Mouse (Mus musculus): ENCODE data around the gene Atat1. TPM values are rescaled to one million over a fixed set of nuclear protein-coding genes. Genes with fewer than 3 reads are reported as not detected.
A peak's percentile ranks its signal among the peaks of the same experiment; 100 is the strongest.

The Atat1 gene
- polyA plus RNA-seq, 1 experiment from 2014 or later: 434 TPM

DNA sequence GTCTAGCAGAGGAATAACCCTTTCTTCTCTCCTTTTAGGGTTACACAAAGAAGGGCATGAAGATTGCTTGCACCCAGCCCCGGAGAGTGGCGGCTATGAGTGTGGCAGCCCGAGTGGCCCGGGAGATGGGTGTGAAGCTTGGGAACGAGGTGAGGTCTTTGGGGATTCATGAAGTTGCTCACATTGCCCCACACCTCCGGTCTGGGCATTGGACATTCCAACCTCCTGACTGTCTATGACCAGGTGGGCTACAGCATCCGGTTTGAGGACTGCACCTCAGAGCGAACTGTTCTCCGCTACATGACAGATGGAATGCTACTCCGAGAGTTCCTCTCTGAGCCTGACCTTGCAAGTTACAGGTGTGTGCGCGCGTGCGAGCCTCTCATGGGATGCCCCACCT, 26.1 kb downstream of the Atat1 start:
- Histone ChIP-seq H3K4me1 (replicated peaks) (peaks cover 17% of the 10 kb centered on the region), H3K4me3 (no peak overlapping the region), H3K4me2 (no peak overlapping the region), H3K9me3 (no peaks in the 10 kb centered on the region), H3K27ac (no peak overlapping the region), H3K9ac (no peak overlapping the region), H3K36me3 (peaks cover 72% of the 10 kb centered on the region), H3K27me3 (no peaks in the 10 kb centered on the region)
- ATAC-seq (ENCODE audit: low FRiP score): no peak
- WGBS: 96% methylated on average over 14 of the region's 14 CpGs

DNA sequence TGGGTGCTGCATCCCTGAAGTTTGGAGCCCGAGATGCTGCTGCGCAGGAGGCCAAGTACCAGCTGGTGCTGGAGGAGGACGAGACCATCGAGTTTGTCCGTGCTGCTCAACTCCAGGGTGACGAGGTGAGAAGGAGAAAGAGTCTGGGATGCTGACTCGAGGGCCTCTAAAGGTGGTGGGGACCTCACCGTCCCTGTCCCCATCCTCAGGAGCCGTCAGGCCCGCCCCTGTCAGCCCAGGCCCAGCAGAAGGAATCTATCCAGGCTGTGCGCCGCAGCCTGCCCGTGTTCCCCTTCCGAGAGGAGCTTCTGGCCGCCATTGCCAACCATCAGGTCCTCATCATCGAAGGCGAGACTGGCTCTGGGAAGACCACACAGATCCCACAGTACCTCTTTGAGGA, 27.0 kb downstream of the Atat1 start:
- Histone ChIP-seq H3K4me3 (no peak overlapping the region), H3K4me1 (replicated peaks) (peaks cover 17% of the 10 kb centered on the region), H3K9me3 (no peaks in the 10 kb centered on the region), H3K27me3 (no peaks in the 10 kb centered on the region), H3K27ac (no peak overlapping the region), H3K4me2 (no peak overlapping the region), H3K9ac (no peak overlapping the region), H3K36me3 (peaks cover 64% of the 10 kb centered on the region)
- WGBS: 91% methylated on average over 17 of the region's 17 CpGs
- no peak for ATAC-seq (ENCODE audit: low FRiP score)

DNA sequence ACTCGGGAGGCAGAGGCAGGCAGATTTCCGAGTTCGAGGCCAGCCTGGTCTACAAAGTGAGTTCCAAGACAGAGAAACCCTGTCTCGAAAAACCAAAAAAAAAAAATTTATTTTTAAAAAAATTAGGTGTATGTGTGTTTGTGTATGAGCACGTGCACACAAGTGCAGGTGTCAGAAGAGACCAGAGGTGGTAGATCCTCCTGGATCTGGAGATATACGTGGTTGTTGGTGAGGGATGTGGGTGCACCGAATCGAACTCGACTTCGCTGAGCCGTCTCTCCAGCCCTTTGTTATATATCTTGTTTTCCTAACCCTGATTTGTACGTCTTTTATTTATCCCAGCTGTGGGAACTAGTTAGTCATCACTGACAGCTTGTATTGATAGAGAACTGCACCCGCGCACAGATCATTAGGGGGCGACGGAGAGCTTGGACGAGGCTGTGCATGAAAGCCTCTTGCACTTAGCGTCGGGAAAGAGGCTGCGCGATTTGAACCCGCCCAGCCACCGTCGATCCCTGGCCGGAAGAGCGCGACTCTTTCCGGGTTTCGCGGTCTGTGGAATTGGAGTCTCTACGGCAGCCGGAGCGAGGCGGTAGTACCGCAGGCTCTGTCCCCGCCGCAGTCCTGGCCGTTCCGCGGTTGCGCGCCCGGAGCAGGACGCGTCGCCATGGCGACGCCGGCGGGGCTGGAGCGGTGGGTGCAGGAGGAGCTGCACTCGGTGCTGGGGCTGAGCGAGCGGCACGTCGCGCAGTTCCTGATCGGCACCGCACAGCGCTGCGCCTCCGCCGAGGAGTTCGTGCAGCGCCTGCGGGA, 30.4 kb downstream of the Atat1 start, which contains the start of gene Dhx16:
Gene Dhx16, plus strand, starts transcription at position 575 of the 813 bp plus-strand sequence.
- peak; percentile 93 for ATAC-seq (ENCODE audit: low FRiP score)
- 5% methylated on average over 66 of the region's 66 CpGs for whole genome bisulfite sequencing
- H3K36me3 ChIP-seq: peaks cover 48% of the 10 kb centered on the region

DNA sequence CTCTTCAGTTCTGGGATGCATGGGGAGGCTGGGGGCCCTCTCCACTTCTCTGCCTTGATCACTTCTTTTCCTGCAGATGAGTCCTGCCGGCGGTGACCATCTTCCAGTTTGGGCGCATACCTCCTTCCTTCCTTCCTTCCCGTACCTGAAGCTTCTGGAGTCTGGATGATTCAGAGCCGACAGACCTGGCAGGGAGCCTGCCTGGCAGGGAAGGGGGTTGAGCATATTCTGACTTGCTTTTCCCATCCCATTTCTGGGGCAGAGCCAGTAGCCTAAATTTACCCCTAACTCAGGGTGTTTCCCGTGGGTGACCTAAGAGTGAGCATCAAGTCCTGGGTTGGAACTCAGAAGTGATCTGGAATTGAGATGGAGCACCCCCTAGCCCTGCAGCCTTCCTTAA, 35.2 kb downstream of the Atat1 start:
- H3K36me3 ChIP-seq: peaks cover 39% of the 10 kb centered on the region
- H3K4me2 ChIP-seq: no peak overlapping the region
- no peaks in the 10 kb centered on the region for H3K27me3 ChIP-seq
- H3K4me1 ChIP-seq (replicated peaks): peaks cover 48% of the 10 kb centered on the region
- ATAC-seq (ENCODE audit: low FRiP score): no peak
- H3K4me3 ChIP-seq: no peak overlapping the region
- WGBS: 92% methylated on average over 6 of the region's 6 CpGs
- no peak overlapping the region for H3K27ac ChIP-seq
- no peaks in the 10 kb centered on the region for H3K9me3 ChIP-seq
- no peak overlapping the region for H3K9ac ChIP-seq

More for the DNA sequence above, 30.4 kb downstream of the Atat1 start, which contains the start of gene Dhx16:
- H3K27me3 ChIP-seq: no peaks in the 10 kb centered on the region
- H3K4me3 ChIP-seq: peak within 1 kb of the TSS; percentile 94
- H3K27ac ChIP-seq: peak within 1 kb of the TSS; percentile 84
- peak within 1 kb of the TSS; percentile 94 for H3K9ac ChIP-seq
- H3K4me1 ChIP-seq (replicated peaks): peaks cover 19% of the 10 kb centered on the region
- H3K9me3 ChIP-seq: no peaks in the 10 kb centered on the region
- peak within 1 kb of the TSS; percentile 86 for H3K4me2 ChIP-seq

DNA sequence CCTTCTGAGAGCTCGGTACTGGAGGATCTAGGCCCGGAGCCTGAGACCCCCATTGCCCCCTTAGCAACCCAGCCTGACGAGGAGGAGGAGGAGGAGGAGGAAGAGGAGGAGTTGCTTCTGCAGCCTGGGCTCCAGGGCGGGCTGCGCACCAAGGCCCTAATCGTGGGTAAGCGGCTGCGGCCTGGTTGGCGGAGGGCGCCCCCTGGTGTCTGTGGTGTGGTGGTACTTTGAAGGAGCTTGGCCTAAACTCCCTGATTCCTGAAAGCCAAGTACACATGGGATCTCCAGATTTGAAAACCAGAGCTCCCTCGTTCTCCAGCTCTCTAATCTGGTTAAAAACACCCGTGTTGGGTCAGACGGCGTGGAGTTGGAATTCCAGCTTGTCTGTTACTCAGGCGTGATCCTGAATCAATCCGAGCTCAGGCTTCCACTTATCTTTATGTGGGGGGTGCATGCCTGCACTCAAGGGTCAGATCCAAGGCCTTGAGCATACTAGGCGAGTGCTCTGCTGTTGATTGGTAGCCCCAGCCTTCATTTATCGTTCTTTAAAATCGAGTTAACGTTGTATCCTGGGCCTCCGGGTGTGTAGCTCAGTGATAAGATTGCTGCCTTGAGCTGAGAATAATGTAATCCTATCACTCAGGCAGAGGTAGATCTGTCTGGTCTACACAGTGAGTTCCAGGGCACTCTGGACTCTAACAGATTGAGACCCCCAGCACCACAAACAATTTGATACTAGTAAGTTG, 35.9 kb downstream of the Atat1 start:
- no peak overlapping the region for H3K27ac ChIP-seq
- ATAC-seq (ENCODE audit: low FRiP score): peak; percentile 28; the same call in 1 of the 2 replicates

DNA sequence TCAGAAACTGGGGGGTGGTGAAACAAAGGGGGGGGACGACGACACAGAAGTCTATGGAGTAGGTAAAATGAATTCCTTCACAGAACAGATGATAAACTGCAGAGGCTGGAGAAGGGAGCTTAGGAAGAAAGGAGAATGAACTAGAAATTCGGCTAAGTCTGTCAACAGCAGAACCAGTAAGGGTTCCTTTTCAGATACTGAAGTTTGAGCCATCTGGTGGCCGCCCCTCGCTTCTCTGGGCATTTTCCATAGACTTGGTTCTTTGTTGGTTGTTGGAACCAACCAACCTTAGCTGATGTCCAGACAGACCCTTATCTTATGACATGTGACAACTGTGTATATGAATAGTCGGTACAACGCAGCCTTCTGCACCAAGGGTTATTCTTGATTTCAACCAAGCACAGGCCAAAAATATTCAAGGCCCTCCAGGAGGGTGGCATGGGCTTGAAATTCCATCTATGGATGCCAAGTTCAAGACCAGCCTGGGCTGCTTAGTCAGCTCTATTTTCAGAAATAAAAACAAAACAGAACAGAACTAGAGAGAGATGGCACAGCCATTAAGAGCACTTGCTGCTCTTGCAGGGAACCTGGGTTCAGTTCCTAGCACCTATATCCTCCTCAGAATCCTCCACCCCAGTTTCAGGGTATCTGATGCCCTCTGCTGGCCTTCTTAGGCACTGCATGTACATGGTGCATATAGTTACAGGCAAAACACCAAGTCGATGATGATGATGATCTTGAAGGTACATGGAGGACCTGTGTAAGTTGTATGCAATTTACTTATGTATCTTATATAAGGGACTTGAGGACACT, 38.8 kb downstream of the Atat1 start:
- no peaks in the 10 kb centered on the region for H3K9me3 ChIP-seq
- H3K4me2 ChIP-seq: peak overlapping the region; percentile 100
- H3K4me3 ChIP-seq: peak overlapping the region; percentile 67
- WGBS: 89% methylated on average over 8 of the region's 8 CpGs
- H3K4me1 ChIP-seq (replicated peaks): peaks cover 76% of the 10 kb centered on the region
- no peaks in the 10 kb centered on the region for H3K27me3 ChIP-seq
- H3K27ac ChIP-seq: peak overlapping the region; percentile 98
- no peak for ATAC-seq (ENCODE audit: low FRiP score)
- peaks cover 37% of the 10 kb centered on the region for H3K36me3 ChIP-seq
- H3K9ac ChIP-seq: peak overlapping the region; percentile 94

More for the DNA sequence above, 35.9 kb downstream of the Atat1 start:
- H3K36me3 ChIP-seq: peaks cover 39% of the 10 kb centered on the region
- no peaks in the 10 kb centered on the region for H3K9me3 ChIP-seq
- no peak overlapping the region for H3K4me3 ChIP-seq
- H3K4me2 ChIP-seq: peak overlapping the region; percentile 34
- H3K4me1 ChIP-seq (replicated peaks): peaks cover 56% of the 10 kb centered on the region
- WGBS: 31% methylated on average over 21 of the region's 21 CpGs
- H3K27me3 ChIP-seq: no peaks in the 10 kb centered on the region
- H3K9ac ChIP-seq: peak overlapping the region; percentile 60

DNA sequence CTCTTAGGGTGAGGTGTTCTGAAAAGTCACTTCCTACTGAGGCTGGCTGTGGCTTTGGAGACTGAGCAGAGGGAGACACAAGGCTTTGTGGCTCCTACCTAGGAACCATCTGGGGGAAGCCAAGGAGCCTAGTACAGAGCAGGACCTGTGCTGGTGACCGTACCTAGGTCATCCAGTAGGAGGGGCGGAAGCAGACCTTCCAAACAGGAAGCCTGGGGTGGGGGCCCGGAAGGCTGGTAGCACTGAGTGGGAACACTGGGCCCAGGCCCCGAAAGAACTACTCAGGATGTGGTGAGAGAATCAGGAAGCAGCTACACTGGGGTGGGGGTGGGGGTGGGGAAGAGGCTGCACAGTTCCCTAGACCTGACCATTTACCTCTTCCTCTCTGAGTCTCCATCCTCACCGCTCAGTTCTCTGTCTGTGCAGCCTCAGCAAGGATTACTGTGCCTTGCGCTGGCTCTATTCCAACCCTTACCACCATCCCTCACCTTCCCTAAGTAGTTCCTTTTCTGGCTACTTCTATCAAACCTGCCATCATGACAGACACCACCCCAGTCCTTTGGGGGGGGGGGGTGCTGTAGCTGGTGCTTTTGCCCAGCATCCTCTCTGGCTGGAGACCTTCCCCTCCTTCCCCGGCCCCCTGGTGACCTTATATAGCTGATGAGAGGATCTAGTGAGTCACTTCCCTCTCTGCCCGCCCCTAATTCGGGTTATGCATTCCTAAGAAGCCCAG, 39.6 kb downstream of the Atat1 start:
- peak overlapping the region; percentile 98 for H3K27ac ChIP-seq
- H3K4me1 ChIP-seq (replicated peaks): peaks cover 76% of the 10 kb centered on the region
- 71% methylated on average over 9 of the region's 9 CpGs for WGBS
- no peaks in the 10 kb centered on the region for H3K27me3 ChIP-seq
- no peak for ATAC-seq (ENCODE audit: low FRiP score)
- peak overlapping the region; percentile 100 for H3K4me2 ChIP-seq
- H3K36me3 ChIP-seq: peaks cover 31% of the 10 kb centered on the region
- H3K9ac ChIP-seq: peak overlapping the region; percentile 94
- no peaks in the 10 kb centered on the region for H3K9me3 ChIP-seq
- H3K4me3 ChIP-seq: peak overlapping the region; percentile 67

DNA sequence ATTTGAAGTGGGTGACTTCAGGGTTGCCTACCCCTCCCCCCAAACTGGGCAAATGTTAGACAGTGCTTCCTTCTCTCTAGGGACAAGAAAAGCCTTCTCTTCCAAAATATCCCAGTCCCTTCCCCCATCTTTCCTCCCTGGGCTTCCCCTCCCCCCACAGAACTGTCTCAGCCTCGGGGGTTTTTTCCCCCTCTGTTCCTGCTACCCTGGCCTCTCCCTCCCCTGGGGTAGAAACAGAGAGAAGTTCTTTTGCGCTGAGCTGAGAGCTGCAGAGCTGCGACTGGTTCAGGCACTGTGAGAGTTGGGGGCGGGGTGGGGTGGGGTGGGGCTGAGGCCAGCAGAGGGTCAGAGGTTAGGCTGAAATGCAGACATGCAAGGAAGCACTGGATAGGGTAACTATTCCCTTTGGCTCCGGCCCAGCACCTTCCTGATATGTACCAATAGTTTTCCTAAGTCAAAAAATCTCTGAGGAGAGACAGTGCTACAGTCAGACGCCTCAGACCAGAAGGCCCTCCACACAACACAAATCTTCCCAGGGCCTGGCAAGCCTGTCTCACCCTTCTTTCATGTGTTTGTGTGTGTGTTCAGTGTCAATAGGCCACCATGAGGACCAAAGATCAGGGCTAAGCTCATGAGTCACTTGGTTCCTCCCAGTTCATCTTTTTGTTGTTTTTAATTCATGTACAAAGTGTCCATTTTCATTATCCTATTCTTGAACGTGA, 40.4 kb downstream of the Atat1 start:
- peaks cover 23% of the 10 kb centered on the region for H3K36me3 ChIP-seq
- peak overlapping the region; percentile 67 for H3K4me3 ChIP-seq
- H3K4me2 ChIP-seq: peak overlapping the region; percentile 100
- peaks cover 82% of the 10 kb centered on the region for H3K4me1 ChIP-seq (replicated peaks)
- 2% methylated on average over 7 of the region's 7 CpGs for WGBS
- H3K27me3 ChIP-seq: no peaks in the 10 kb centered on the region
- no peaks in the 10 kb centered on the region for H3K9me3 ChIP-seq
- ATAC-seq (ENCODE audit: low FRiP score): no peak
- peak overlapping the region; percentile 98 for H3K27ac ChIP-seq
- peak overlapping the region; percentile 94 for H3K9ac ChIP-seq

DNA sequence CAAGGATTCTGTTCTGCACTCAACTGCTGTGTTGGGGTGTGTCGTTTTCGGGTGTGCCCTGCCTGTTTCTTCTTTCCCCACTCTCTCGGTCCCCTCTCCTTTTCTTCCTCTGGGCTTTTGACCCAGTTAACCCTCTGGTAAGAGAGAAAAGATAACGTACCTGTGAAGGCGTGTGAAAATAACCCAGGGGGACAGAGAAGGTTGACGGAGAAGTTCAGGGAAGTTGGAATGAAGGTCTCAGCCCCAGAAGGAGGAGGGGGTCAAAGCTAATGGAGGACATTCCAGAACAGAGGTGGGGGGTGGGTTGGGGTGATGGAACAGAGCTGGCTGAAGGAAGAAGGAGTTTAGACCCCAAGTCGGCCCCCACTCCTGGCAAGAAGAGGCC, 40.9 kb downstream of the Atat1 start:
- H3K4me1 ChIP-seq (replicated peaks): peaks cover 82% of the 10 kb centered on the region
- ATAC-seq (ENCODE audit: low FRiP score): no peak
- H3K36me3 ChIP-seq: peaks cover 18% of the 10 kb centered on the region
- peak overlapping the region; percentile 94 for H3K9ac ChIP-seq
- peak overlapping the region; percentile 67 for H3K4me3 ChIP-seq
- peak overlapping the region; percentile 100 for H3K4me2 ChIP-seq
- no peaks in the 10 kb centered on the region for H3K9me3 ChIP-seq
- 3% methylated on average over 7 of the region's 7 CpGs for WGBS
- no peaks in the 10 kb centered on the region for H3K27me3 ChIP-seq
- peak overlapping the region; percentile 98 for H3K27ac ChIP-seq

DNA sequence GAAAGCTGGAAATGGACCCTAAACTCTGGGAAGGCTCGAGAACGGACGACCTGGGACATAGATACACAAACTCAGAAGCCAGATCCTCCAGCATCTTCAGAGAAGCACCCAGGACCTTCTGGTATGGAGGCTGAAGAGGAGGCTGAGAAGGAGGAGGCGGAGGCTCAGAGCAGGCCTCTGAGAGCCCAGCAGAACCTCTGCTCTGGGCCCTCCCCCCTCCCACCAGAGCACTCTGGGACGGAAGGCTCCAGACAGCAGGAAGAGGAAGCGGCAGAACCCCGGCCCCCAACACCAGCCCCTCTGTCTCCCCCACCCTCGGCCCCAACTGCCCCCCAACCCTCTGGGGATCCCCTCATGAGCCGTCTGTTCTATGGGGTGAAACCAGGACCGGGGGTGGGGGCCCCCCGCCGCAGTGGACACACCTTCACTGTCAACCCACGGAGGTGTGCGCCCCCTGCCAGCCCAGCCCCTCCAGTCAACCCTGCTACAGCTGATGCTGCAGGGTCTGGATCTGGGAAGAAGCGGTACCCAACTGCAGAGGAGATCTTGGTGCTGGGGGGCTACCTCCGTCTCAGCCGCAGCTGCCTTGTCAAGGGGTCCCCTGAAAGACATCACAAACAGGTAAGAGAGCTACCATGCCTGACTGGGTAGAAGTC, 41.6 kb downstream of the Atat1 start:
- no peaks in the 10 kb centered on the region for H3K9me3 ChIP-seq
- WGBS: 30% methylated on average over 16 of the region's 17 CpGs
- peak overlapping the region; percentile 67 for H3K4me3 ChIP-seq
- peak overlapping the region; percentile 100 for H3K4me2 ChIP-seq
- peaks cover 15% of the 10 kb centered on the region for H3K36me3 ChIP-seq
- no peak for ATAC-seq (ENCODE audit: low FRiP score)
- peak overlapping the region; percentile 98 for H3K27ac ChIP-seq
- H3K9ac ChIP-seq: peak overlapping the region; percentile 94
- peaks cover 76% of the 10 kb centered on the region for H3K4me1 ChIP-seq (replicated peaks)
- H3K27me3 ChIP-seq: no peaks in the 10 kb centered on the region
